Mouse (Mus musculus) forebrain, embryonic 13.5 days (tissue): ENCODE measurements at regions not wholly inside any gene's neighbourhood (a gene's known extent, or its start where the extent isn't known, plus 50 kb on each side); places are given as distances from the start of the nearest gene placed in this dataset.
"Not testable (repeated sequence)": the region's sequence is repeated elsewhere in the genome, so short reads cannot be mapped to it uniquely, and the experiment has no call there.

Source experiments
- ATAC-seq: fragments of 200-750 bp; cut with Nextera tagmentation; 2 replicates; pipeline ENCODE4 v1.8.0; 2017
- H3K27ac ChIP-seq: fragments of 300-500 bp; sonication (generic); 2 replicates; pipeline ENCODE4 v1.5.1; 2015; ENCODE audit warnings: inconsistent platforms, mild to moderate bottlenecking, moderate library complexity
- H3K27me3 ChIP-seq: fragments of 300-500 bp; sonication (generic); 2 replicates; pipeline ENCODE4 v1.6.1; 2015; ENCODE audit warnings: mild to moderate bottlenecking, inconsistent platforms
- H3K36me3 ChIP-seq: fragments of 300-500 bp; sonication (generic); 2 replicates; pipeline ENCODE4 v1.6.1; 2015; ENCODE audit warnings: mild to moderate bottlenecking, inconsistent platforms; ENCODE audit not compliant: poor library complexity, severe bottlenecking
- H3K4me1 ChIP-seq: fragments of 300-500 bp; sonication (generic); 2 replicates; pipeline ENCODE4 v1.6.1; 2015; ENCODE audit warnings: inconsistent platforms
- H3K4me2 ChIP-seq: fragments of 300-500 bp; sonication (generic); 2 replicates; pipeline ENCODE4 v1.6.1; 2015; ENCODE audit warnings: inconsistent platforms, mild to moderate bottlenecking, moderate library complexity
- H3K4me3 ChIP-seq: fragments of 300-500 bp; sonication (generic); 2 replicates; pipeline ENCODE4 v1.5.1; 2015; ENCODE audit warnings: mild to moderate bottlenecking, inconsistent platforms
- H3K9ac ChIP-seq: fragments of 300-500 bp; sonication (generic); 2 replicates; pipeline ENCODE4 v1.6.1; 2015; ENCODE audit warnings: mild to moderate bottlenecking, inconsistent platforms
- H3K9me3 ChIP-seq: fragments of 300-500 bp; sonication (generic); replicated peaks from 2 replicates; pipeline ENCODE4 v1.6.1; 2016; ENCODE audit warnings: inconsistent platforms
- WGBS: fragments of 180-500 bp; shearing (Covaris S2); methylation state at CpG from one replicate; pipeline ENCODE4 v1.1.7; 2015; 5-methylcytosine and 5-hydroxymethylcytosine counted together

DNA sequence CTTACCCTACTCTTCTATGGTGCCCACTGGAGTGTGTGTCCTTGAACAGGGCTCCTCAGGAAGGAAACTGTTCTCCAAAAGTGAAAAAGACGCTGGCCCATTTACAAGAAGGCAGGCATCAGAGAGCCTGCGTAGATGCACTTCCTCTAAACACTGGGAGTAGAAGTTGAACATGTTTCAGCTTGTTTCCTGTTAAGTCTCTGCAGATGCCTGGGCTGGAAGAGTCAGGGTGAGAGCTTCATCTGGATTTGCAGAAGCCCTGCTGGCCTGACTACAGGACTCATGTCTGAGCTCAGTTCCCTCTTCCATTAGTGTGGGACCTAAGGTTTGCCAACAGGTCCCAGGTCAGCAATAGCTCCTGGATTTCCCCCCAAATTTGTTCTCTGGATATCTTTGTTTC lies 54.7 kb upstream of the Nlrp1b start:
- no peak overlapping the region for H3K4me3 ChIP-seq
- H3K4me1 ChIP-seq = no peaks in the 10 kb centered on the region
- no peak for ATAC-seq
- H3K9me3 ChIP-seq = no peaks in the 10 kb centered on the region
- no peak overlapping the region for H3K4me2 ChIP-seq
- 96% methylated on average over 2 of the region's 2 CpGs for WGBS
- no peak overlapping the region for H3K27ac ChIP-seq
- H3K9ac ChIP-seq = no peak overlapping the region
- no peaks in the 10 kb centered on the region for H3K36me3 ChIP-seq
- no peaks in the 10 kb centered on the region for H3K27me3 ChIP-seq

DNA sequence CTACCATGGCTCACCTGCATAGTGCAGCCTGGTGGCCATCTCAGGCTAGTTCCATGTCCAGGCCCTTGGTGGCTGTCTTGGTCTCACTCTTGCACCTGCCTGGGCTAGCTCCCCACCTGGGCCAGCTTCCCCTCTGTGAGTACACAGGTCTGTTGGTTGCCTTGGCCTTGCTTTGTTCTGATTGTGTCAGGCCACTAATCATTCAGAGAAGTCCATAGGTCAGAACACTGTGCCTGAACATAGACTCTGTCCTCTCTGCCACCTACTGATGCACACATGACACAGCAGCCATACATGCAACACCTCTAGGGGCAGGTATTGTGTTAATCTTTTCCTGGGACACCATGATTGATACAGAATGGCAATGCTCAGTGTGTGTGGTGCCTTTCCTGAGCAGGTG lies 57.7 kb upstream of the Nlrp1b start:
- not testable (repeated sequence) for H3K4me1 ChIP-seq, H3K27ac ChIP-seq, H3K36me3 ChIP-seq, H3K4me2 ChIP-seq, H3K27me3 ChIP-seq, H3K4me3 ChIP-seq, H3K9me3 ChIP-seq, H3K9ac ChIP-seq, ATAC-seq

DNA sequence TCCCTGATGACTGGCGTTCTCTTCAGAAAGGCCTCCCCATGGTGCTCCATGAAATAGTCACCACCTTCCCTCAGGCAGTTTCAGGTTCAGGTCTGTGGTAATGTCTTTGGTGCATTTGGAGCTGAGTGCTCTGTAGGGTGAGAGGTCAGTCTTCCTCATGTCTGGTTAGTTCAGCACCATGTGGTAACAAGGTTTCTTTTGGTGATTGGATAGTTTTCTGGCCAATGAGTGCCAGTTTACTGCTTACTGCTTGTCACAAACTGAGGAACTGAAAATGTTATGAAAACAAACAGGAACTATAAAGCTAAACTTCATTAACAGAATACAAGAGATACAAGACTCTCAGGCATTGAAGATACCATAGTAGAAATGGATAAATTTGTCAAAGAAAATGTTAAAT lies 59.0 kb upstream of the Nlrp1b start:
- Histone ChIP-seq H3K9ac (no peak overlapping the region), H3K4me3 (no peak overlapping the region), H3K27me3 (no peaks in the 10 kb centered on the region), H3K9me3 (no peaks in the 10 kb centered on the region), H3K27ac (no peak overlapping the region), H3K4me2 (no peak overlapping the region), H3K36me3 (no peaks in the 10 kb centered on the region), H3K4me1 (no peaks in the 10 kb centered on the region)
- ATAC-seq = no peak
- 83% methylated on average over 1 of the region's 1 CpGs for WGBS

DNA sequence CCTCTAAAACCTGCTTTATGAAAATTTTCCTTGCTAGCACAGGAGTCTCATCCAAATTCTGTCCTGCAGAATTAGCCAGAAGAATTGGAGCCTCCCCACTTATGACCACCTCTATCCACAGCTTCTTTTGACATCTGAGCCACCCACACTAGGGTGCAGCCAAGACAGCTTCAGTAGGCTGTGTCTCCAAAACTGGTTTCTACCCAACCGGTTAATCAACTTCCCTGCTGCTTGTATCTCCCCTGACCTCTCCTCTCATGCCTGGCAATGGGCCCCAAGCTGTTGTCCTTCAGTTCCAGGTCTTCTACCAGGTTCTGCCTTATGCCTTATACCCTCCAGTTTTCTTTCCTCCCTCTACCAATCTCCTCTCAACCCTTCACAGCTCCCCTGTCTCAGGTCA lies 68.9 kb upstream of the Nlrp1b start:
- no peak for ATAC-seq

DNA sequence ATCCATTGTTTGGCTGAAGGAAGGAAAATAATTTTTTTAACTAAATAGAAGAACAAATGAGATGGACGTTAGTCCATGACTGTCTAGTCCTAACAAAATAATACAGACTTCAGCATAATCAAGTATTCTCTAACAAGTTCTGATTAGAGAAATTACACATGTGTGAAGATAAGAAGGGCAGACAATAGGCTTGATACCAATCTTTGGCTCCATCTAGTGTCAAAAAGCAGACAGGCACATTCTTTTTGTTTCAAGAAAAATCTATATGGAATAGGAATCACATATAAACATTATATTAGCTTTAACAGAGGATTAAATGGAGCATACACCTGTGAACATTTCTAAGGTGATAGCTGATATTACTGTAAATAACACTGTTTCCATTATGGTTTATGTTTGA lies 92.9 kb upstream of the Nlrp1b start:
- H3K27me3 ChIP-seq = no peaks in the 10 kb centered on the region
- no peak for ATAC-seq
- no peak overlapping the region for H3K4me3 ChIP-seq
- no peaks in the 10 kb centered on the region for H3K36me3 ChIP-seq
- H3K9me3 ChIP-seq = no peaks in the 10 kb centered on the region
- H3K9ac ChIP-seq = no peak overlapping the region
- no peaks in the 10 kb centered on the region for H3K4me1 ChIP-seq
- no peak overlapping the region for H3K4me2 ChIP-seq
- WGBS = 28% methylated on average over 1 of the region's 1 CpGs
- H3K27ac ChIP-seq = no peak overlapping the region

More for the DNA sequence above, 68.9 kb upstream of the Nlrp1b start:
- Histone ChIP-seq H3K4me2 (no peak overlapping the region), H3K9ac (no peak overlapping the region), H3K9me3 (no peaks in the 10 kb centered on the region), H3K27ac (no peak overlapping the region), H3K27me3 (no peaks in the 10 kb centered on the region), H3K4me3 (no peak overlapping the region), H3K4me1 (no peaks in the 10 kb centered on the region), H3K36me3 (no peaks in the 10 kb centered on the region)
- 74% methylated on average over 1 of the region's 1 CpGs for WGBS

DNA sequence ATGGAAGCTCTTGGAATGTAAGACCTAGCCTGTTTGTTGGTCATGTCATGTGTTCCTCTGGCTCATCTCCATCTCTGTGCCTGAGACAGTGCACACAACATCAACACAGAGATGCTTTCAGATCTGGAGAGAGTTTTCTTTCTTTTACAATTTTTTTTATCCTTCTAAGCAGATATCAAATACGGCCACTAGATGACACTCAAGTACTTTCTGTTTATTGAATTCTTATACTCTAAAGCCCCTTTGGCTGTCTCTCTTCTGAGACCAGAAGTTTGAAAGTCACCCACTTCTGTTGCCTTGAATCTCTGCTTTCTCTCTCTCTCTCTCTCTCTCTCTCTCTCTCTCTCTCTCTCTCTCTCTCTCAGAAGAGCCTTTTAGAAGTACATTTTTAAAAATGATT lies 106.9 kb upstream of the Nlrp1b start:
- Histone ChIP-seq H3K4me3 (no peak overlapping the region), H3K27ac (no peak overlapping the region), H3K27me3 (no peaks in the 10 kb centered on the region), H3K9ac (no peak overlapping the region), H3K36me3 (no peaks in the 10 kb centered on the region), H3K9me3 (no peaks in the 10 kb centered on the region), H3K4me1 (no peaks in the 10 kb centered on the region), H3K4me2 (no peak overlapping the region)
- WGBS = 3% methylated on average over 1 of the region's 1 CpGs
- ATAC-seq = no peak

DNA sequence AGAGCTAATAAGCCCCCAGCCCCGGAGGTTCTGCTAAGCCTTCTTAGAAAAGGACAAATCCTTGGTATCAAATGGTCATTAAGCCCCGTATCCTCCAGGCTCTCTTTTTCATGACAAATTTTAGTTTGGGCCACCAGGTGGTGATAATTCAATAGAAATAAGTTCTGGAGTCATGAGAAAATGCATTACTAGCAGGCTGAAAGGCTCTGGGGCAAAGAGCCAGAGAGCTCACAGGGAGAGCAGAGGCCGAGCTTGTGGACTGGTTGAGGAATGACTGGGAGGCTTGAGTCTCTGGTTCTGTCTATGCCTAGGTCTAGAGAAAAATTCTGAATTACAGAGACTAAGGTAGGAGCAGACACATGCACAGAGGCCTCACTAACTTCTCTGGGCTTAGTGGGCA lies 115.5 kb upstream of the Nlrp1b start:
- no peaks in the 10 kb centered on the region for H3K9me3 ChIP-seq
- H3K4me3 ChIP-seq = no peak overlapping the region
- H3K4me2 ChIP-seq = no peak overlapping the region
- H3K9ac ChIP-seq = no peak overlapping the region
- 43% methylated on average over 3 of the region's 3 CpGs for WGBS
- no peaks in the 10 kb centered on the region for H3K36me3 ChIP-seq
- no peak for ATAC-seq
- peaks cover 4% of the 10 kb centered on the region; the same call in 1 of the 2 replicates for H3K4me1 ChIP-seq
- H3K27me3 ChIP-seq = no peaks in the 10 kb centered on the region
- no peak overlapping the region for H3K27ac ChIP-seq

DNA sequence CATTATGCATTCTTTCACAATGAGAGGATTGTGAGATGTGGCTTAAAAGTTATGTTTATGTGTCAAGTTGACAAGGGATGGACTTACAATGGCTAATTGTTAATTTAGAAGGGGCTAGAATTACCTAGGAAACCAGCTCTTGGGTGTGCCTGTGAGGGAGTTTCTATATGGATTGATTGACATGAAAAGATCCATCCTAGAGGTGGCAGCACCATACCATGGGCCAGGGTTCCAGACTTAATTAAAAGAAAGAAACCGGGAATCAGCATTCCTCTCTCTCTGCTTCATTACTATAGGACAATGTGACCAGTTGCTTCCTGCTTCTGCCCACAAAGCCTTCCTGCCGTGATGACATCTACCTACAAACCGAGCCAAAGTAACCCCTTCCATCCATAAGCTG lies 126.6 kb upstream of the Nlrp1b start:
- 21% methylated on average over 3 of the region's 3 CpGs for WGBS
- H3K4me3 ChIP-seq = no peak overlapping the region
- no peak for ATAC-seq

DNA sequence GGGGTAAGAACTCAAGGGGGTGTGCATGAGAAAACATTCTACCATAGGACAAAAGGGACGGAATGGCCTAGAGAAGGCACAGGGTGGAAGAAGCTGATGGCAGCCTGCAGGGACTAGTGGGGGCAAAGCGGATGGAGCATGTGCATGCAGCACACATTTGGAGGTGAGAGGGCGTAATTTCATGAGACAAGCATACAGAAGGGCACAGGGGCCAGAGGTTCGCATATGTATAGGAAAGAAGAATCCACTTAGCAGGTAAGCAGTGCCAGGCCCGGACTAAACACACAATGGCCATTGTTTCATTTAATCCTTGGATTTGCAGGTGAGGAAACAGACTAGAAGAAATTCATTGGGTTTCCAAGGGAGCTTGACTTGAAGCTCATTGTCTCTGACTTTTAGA lies 130.3 kb upstream of the Nlrp1b start:
- Histone ChIP-seq H3K4me2 (no peak overlapping the region), H3K27me3 (no peaks in the 10 kb centered on the region), H3K9ac (no peak overlapping the region), H3K9me3 (no peaks in the 10 kb centered on the region), H3K36me3 (no peaks in the 10 kb centered on the region), H3K4me3 (no peak overlapping the region), H3K27ac (no peak overlapping the region), H3K4me1 (no peaks in the 10 kb centered on the region)
- 70% methylated on average over 5 of the region's 5 CpGs for WGBS
- ATAC-seq = no peak

More for the DNA sequence above, 126.6 kb upstream of the Nlrp1b start:
- no peaks in the 10 kb centered on the region for H3K27me3 ChIP-seq
- no peak overlapping the region for H3K27ac ChIP-seq
- H3K4me1 ChIP-seq = peaks cover 6% of the 10 kb centered on the region
- H3K9ac ChIP-seq = no peak overlapping the region
- no peak overlapping the region for H3K4me2 ChIP-seq
- H3K9me3 ChIP-seq = no peaks in the 10 kb centered on the region
- no peaks in the 10 kb centered on the region for H3K36me3 ChIP-seq

DNA sequence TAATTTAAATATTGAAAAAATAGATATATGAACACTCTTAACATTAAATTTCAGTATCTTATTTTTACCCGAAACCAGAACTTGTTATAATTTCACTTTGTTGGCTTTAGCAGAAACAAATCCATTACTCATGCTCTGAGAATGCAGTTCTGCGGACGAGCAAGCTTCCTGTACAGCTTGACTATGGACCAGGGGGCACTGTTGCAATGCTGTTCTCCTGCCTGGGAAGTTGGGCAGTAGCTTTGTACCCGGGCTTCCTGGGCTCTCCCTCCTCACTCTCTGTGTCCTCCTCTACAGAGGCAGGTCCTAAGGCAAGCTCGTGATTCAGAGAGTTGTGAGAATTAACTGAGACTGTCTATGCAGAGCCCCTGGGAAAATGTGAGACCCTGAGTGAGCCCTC lies 141.3 kb upstream of the Nlrp1b start:
- H3K27ac ChIP-seq = no peak overlapping the region
- no peaks in the 10 kb centered on the region for H3K9me3 ChIP-seq
- no peak for ATAC-seq
- H3K4me1 ChIP-seq = no peaks in the 10 kb centered on the region
- no peak overlapping the region for H3K4me2 ChIP-seq
- 64% methylated on average over 5 of the region's 5 CpGs for WGBS
- H3K4me3 ChIP-seq = no peak overlapping the region
- H3K36me3 ChIP-seq = no peaks in the 10 kb centered on the region
- no peak overlapping the region for H3K9ac ChIP-seq
- no peaks in the 10 kb centered on the region for H3K27me3 ChIP-seq

DNA sequence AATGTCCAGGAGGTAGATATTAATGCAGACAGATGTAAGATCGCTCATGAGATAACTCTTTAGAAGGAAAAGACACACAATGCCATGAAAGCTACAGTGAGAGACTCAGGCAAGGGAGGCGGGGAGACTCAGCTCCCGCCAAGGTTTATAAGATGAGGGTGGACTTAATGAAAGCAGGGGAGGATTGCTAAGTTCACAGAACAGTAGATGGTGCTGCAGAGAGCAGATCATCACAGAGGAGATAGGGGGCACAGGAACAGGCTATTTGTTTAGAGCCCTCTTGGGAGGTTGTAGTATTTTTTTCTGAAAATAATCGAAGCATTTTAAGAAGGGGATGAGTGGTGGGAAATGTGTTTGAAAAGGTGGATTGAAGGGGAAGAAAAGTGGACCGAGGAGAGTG lies 144.6 kb upstream of the Nlrp1b start:
- Histone ChIP-seq H3K27me3 (no peaks in the 10 kb centered on the region), H3K9ac (no peak overlapping the region), H3K27ac (no peak overlapping the region), H3K4me1 (no peaks in the 10 kb centered on the region), H3K4me3 (no peak overlapping the region), H3K4me2 (no peak overlapping the region), H3K9me3 (no peaks in the 10 kb centered on the region), H3K36me3 (no peaks in the 10 kb centered on the region)
- no peak for ATAC-seq
- WGBS = 68% methylated on average over 5 of the region's 5 CpGs

DNA sequence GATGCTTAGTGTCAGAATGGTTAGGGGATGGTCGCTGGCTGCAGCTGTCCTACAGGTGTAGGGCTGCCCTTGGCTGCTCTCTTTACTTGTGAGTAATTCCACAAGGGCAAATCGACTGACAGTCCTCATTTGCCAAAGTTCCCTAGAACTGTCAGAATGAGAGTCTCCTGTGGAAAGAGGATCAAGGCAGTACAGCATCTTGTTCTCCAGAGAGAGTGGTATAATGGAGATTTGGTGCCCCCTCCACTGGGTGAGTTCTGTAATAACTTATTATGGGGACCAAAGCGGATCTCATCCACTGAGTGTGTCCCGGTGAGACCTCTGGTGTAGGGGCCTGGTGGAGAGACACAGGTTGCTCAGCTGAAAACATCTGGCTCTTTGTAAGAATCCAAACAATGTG lies 157.9 kb upstream of the Nlrp1b start:
- no peak for ATAC-seq
- WGBS = 72% methylated on average over 4 of the region's 4 CpGs
- no peak overlapping the region for H3K4me3 ChIP-seq
- H3K36me3 ChIP-seq = no peaks in the 10 kb centered on the region
- no peak overlapping the region for H3K9ac ChIP-seq
- H3K4me2 ChIP-seq = no peak overlapping the region
- no peaks in the 10 kb centered on the region for H3K9me3 ChIP-seq
- H3K27ac ChIP-seq = no peak overlapping the region
- H3K4me1 ChIP-seq = peaks cover 13% of the 10 kb centered on the region
- no peaks in the 10 kb centered on the region for H3K27me3 ChIP-seq

DNA sequence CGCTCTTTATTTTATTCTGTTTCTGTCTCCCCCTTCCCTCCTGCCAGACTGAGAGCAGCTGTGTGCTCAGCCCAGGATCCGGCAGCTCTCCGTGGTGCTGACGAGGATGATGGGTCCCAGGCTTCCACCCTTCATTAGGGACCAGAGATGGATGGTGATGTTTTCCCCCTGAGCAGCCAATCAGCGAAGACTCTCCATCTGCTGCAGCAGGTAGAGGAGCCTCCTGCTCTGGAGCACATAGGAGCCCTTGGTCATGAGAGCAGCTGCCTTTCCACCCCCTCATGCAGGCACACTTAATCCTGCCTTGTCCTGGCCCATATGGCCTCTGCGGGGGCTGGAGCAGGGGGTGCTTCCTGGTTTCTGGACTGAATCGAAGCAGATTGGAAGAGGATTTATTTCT lies 159.1 kb upstream of the Nlrp1b start:
- H3K4me1 ChIP-seq = peaks cover 13% of the 10 kb centered on the region
- H3K9ac ChIP-seq = peak overlapping the region; percentile 45; the same call in 1 of the 2 replicates
- peak overlapping the region; percentile 37 for H3K4me2 ChIP-seq
- peak overlapping the region; percentile 65 for H3K27ac ChIP-seq
- ATAC-seq = peak; percentile 81
- H3K27me3 ChIP-seq = no peaks in the 10 kb centered on the region
- H3K36me3 ChIP-seq = no peaks in the 10 kb centered on the region
- WGBS = 15% methylated on average over 7 of the region's 7 CpGs
- no peaks in the 10 kb centered on the region for H3K9me3 ChIP-seq
- H3K4me3 ChIP-seq = no peak overlapping the region; the same call in 1 of the 2 replicates
